Mouse (Mus musculus) testis, adult 2 months (tissue): ENCODE data around the gene Ptrh2.

Experiments
- CTCF ChIP-seq: fragments of 200-500 bp; IDR thresholded peaks from 2 replicates; pipeline ENCODE4 v1.5.1; 2012; ENCODE audit warnings: low read depth, mild to moderate bottlenecking, inconsistent platforms, low read length, moderate library complexity; ENCODE audit not compliant: control insufficient read depth, insufficient read depth, insufficient replicate concordance
- POLR2A ChIP-seq: fragments of 200-500 bp; IDR thresholded peaks from 2 replicates; pipeline ENCODE4 v1.6.1; 2012; ENCODE audit warnings: low read depth, mild to moderate bottlenecking, inconsistent platforms, low read length, moderate library complexity; ENCODE audit not compliant: control insufficient read depth

DNA sequence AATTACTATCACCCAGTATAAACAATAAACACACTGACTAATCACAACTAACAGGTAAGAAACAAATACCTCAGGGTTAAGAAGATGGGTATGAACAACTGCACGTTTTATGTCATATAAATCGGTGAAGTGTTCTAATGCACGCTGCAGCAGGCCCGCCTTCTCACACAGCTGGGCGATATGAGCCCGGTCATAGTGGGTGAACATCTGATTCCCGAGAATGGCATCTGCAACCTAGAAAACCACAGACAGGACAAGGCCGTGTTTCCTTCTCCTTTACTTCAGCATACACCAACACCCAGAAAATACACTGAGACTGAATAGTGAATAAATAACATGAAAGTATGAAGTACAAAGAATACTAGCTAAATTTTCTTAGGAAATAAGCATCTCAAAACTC, 35.6 kb downstream of the Ptrh2 start:
- no peak for TF ChIP-seq CTCF
- TF ChIP-seq POLR2A, result no peak
